Mouse (Mus musculus) myocyte (in vitro differentiated cells): ENCODE measurements around the gene Bad. TPM values are rescaled to one million over a fixed set of nuclear protein-coding genes. Genes with fewer than 3 reads are reported as not detected.

Source experiments
- H3K27me3 ChIP-seq: one replicate; pipeline ENCODE4 v1.6.1; 2011; ENCODE audit not compliant: control insufficient read depth, insufficient read depth, insufficient read length
- H3K36me3 ChIP-seq: one replicate; pipeline ENCODE4 v1.6.1; 2011; ENCODE audit not compliant: control insufficient read depth, insufficient read depth
- H3K4me2 ChIP-seq: one replicate; pipeline ENCODE4 v1.6.1; 2011; ENCODE audit warnings: low read depth, control low read depth
- H3K4me3 ChIP-seq: one replicate; pipeline ENCODE4 v1.5.1; 2011; ENCODE audit warnings: mild to moderate bottlenecking, control low read depth, moderate library complexity
- H3K79me2 ChIP-seq: one replicate; pipeline ENCODE4 v1.6.1; 2011; ENCODE audit not compliant: control insufficient read depth, insufficient read depth
- H3ac ChIP-seq: one replicate; pipeline ENCODE4 v1.6.1; 2011; ENCODE audit not compliant: control insufficient read depth, insufficient read length
- CEBPB ChIP-seq: IDR thresholded peaks from 2 replicates; pipeline ENCODE4 v1.6.1; 2011; ENCODE audit warnings: mild to moderate bottlenecking, moderate library complexity; ENCODE audit not compliant: poor library complexity, insufficient read depth, severe bottlenecking
- E2F4 ChIP-seq: IDR thresholded peaks from one replicate; pipeline ENCODE4 v1.6.1; 2011; ENCODE audit warnings: mild to moderate bottlenecking, control low read depth, moderate library complexity; ENCODE audit not compliant: insufficient read depth
- MAX ChIP-seq: IDR thresholded peaks from one replicate; pipeline ENCODE4 v1.6.1; 2011; ENCODE audit warnings: low read depth, mild to moderate bottlenecking, control low read depth
- MYOD1 ChIP-seq, 3 experiments: IDR thresholded peaks; one replicate each; pipeline ENCODE4 v1.6.1; 2011; ENCODE audit warnings: control low read depth in 2 of 3, low read depth in 2 of 3, mild to moderate bottlenecking in 2 of 3, moderate library complexity in 1 of 3; ENCODE audit not compliant: insufficient read length in 2 of 3, control insufficient read depth in 1 of 3
- MYOG ChIP-seq, 3 experiments: IDR thresholded peaks; one replicate each; pipeline ENCODE4 v1.6.1; 2011; ENCODE audit warnings: control low read depth in 2 of 3, low read depth in 2 of 3, mild to moderate bottlenecking in 2 of 3; ENCODE audit not compliant: insufficient read length in 2 of 3, control insufficient read depth in 1 of 3, insufficient read depth in 1 of 3
- POLR2A ChIP-seq: IDR thresholded peaks from one replicate; pipeline ENCODE4 v1.6.1; 2011; ENCODE audit warnings: low read depth, mild to moderate bottlenecking, control low read depth, moderate library complexity; ENCODE audit not compliant: insufficient read length
- POLR2AphosphoS2 ChIP-seq: IDR thresholded peaks from one replicate; pipeline ENCODE4 v1.6.1; 2011; ENCODE audit warnings: low read depth, control low read depth; ENCODE audit not compliant: insufficient read length
- REST ChIP-seq: IDR thresholded peaks from one replicate; pipeline ENCODE4 v1.6.1; 2011; ENCODE audit warnings: mild to moderate bottlenecking, control low read depth, moderate library complexity; ENCODE audit not compliant: insufficient read depth, insufficient read length
- SRF ChIP-seq: IDR thresholded peaks from one replicate; pipeline ENCODE4 v1.6.1; 2011; ENCODE audit warnings: low read depth; ENCODE audit not compliant: control insufficient read depth, insufficient read length
- TCF12 ChIP-seq: IDR thresholded peaks from one replicate; pipeline ENCODE4 v1.6.1; 2011; ENCODE audit warnings: mild to moderate bottlenecking, control low read depth; ENCODE audit not compliant: poor library complexity, insufficient read depth, severe bottlenecking
- TCF3 ChIP-seq: IDR thresholded peaks from one replicate; pipeline ENCODE4 v1.6.1; 2011; ENCODE audit warnings: low read depth, control low read depth; ENCODE audit not compliant: insufficient read length
- USF1 ChIP-seq: IDR thresholded peaks from one replicate; pipeline ENCODE4 v1.6.1; 2011; ENCODE audit warnings: low read depth, mild to moderate bottlenecking, control low read depth, moderate library complexity
- polyA plus RNA-seq: library from polyadenylated mRNA; unstranded; fragments of >200 nt; fragmentation: generic; extraction: Trizol; gene quantifications from one replicate; pipeline ENCODE4 v1.2.1, GENCODE M21; 2012; ENCODE audit warnings: missing spikeins

Gene Bad
- polyA plus RNA-seq, 1 experiment: 76.1 TPM

DNA sequence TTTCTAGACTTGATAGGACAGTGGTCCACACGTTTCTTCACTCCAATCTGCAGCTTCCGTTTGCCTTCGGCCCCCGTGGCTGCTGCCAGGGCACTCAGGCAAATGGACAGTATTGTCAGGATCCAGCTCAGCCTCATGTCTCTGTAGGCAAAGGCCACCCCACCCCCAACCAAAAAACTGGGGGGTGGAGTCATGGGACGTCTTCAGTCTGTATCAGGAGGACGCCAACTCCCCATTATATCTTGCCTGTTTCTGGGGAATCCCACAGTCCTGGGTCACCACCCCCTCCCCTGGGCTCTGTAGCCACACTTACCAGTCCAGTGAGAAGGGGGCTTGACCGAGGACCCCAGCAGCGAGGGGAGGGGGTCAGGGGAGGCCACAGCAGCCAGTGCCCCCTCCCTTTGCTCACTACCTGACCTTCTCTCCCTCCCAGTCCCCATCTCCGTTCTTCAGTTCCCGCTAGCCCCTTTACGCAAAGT lies 37.4 kb downstream of the Bad start:
- peak overlapping the region; percentile 100 for H3K4me2 ChIP-seq
- H3K4me3 ChIP-seq: peak overlapping the region; percentile 83
- no peak for TF ChIP-seq MYOD1 (IDR thresholded peaks at IDR 0.05; ENCODE audit: control insufficient read depth in 1 of 3, insufficient read length in 2 of 3, low read depth in 2 of 3)
- peak; percentile 89 for TF ChIP-seq POLR2AphosphoS2
- TF ChIP-seq TCF12: no peak
- peaks cover 46% of the 10 kb centered on the region for H3K79me2 ChIP-seq
- H3ac ChIP-seq: peak overlapping the region; percentile 50
- H3K36me3 ChIP-seq: peaks cover 11% of the 10 kb centered on the region
- no peaks in the 10 kb centered on the region for H3K27me3 ChIP-seq

GRCm38 (mm10) chr19:6979486-6980380 lies 38.1 kb downstream of the Bad start:
- Histone ChIP-seq H3K36me3 (peaks cover 14% of the 10 kb centered on the region), H3K79me2 (peaks cover 46% of the 10 kb centered on the region), H3ac (peak overlapping the region; percentile 50), H3K4me3 (peak overlapping the region; percentile 83), H3K4me2 (peak overlapping the region; percentile 100), H3K27me3 (no peaks in the 10 kb centered on the region)
- TF ChIP-seq SRF: no peak
- no peak for TF ChIP-seq E2F4
- no peak for TF ChIP-seq TCF12
- peak; percentile 62 for TF ChIP-seq POLR2A
- TF ChIP-seq CEBPB: no peak
- TF ChIP-seq MYOD1 (IDR thresholded peaks at IDR 0.05; ENCODE audit: control insufficient read depth in 1 of 3, insufficient read length in 2 of 3, low read depth in 2 of 3): peak in 2 of 3 experiments; percentile 58 to 72
- no peak for TF ChIP-seq MAX
- TF ChIP-seq POLR2AphosphoS2: peak; percentile 85
- no peak for TF ChIP-seq REST
- peak; percentile 22 to 69 (median 46) for TF ChIP-seq MYOG (IDR thresholded peaks at IDR 0.05; ENCODE audit: control insufficient read depth in 1 of 3, insufficient read depth in 1 of 3, insufficient read length in 2 of 3, low read depth in 2 of 3)
- TF ChIP-seq USF1: no peak
- peak; percentile 10 for TF ChIP-seq TCF3

DNA sequence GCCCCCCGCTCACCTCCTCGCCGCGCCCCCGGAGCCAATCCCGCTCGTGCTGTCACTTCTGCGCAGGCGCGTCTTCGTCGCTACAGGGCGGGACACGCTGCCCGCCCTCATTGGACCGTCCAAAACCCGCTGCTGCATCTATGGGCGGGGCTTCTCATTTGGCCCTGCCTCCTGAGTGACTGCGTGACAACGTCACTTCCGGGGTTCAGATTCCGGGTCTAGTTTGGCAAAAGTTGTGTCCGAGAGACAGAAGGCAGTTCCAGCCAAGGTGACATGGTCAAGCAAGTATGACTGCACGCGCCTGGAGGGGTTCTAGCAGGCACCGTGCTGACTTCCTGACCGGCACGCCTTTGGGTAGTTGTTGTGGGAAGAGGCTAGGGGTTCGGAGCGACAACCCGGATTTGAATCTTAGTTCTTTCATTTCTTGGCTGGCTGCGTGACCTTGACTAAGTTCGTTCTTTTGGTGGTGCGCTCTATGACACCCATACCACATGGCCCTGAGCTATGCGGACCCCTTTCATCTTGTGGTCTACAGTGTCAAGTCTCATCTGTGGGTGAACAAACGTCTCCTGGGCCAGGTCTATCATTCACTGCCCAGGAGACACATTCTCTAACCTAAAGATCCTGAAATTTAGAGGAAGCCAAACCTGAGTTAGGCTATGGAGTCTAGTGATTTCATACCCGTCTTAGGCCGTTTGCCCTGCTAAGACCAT lies 38.9 kb downstream of the Bad start, which contains the start of gene Fkbp2:
Fkbp2 (minus strand) TSS at position 121 of the 713 bp plus-strand sequence.
- Histone ChIP-seq H3K4me3 (peak within 1 kb of the TSS; percentile 83), H3K27me3 (no peaks in the 10 kb centered on the region), H3K36me3 (peaks cover 14% of the 10 kb centered on the region), H3K79me2 (peaks cover 44% of the 10 kb centered on the region), H3K4me2 (peak within 1 kb of the TSS; percentile 100), H3ac (peak within 1 kb of the TSS; percentile 50)
- no peak for TF ChIP-seq MYOD1 (IDR thresholded peaks at IDR 0.05; ENCODE audit: control insufficient read depth in 1 of 3, insufficient read length in 2 of 3, low read depth in 2 of 3)
- no peak for TF ChIP-seq TCF3
- peak; percentile 99 for TF ChIP-seq POLR2AphosphoS2
- peak; percentile 30 for TF ChIP-seq REST
- no peak for TF ChIP-seq MYOG (IDR thresholded peaks at IDR 0.05; ENCODE audit: control insufficient read depth in 1 of 3, insufficient read depth in 1 of 3, insufficient read length in 2 of 3, low read depth in 2 of 3)
- TF ChIP-seq CEBPB: no peak
- TF ChIP-seq E2F4: peak; percentile 75
- TF ChIP-seq SRF: peak; percentile 62
- no peak for TF ChIP-seq USF1
- peak; percentile 99 for TF ChIP-seq POLR2A
- TF ChIP-seq TCF12: no peak
- no peak for TF ChIP-seq MAX

- H3K79me2 ChIP-seq: peaks cover 36% of the 10 kb centered on the region
- H3K4me2 ChIP-seq: peak overlapping the region; percentile 92
- TF ChIP-seq TCF3 (no peak), POLR2AphosphoS2 (peak; percentile 65)
- peaks cover 14% of the 10 kb centered on the region for H3K36me3 ChIP-seq
- H3K4me3 ChIP-seq: peak overlapping the region; percentile 83
- no peak overlapping the region for H3ac ChIP-seq
- H3K27me3 ChIP-seq: no peaks in the 10 kb centered on the region
Observed at GRCm38 (mm10) chr19:6981465-6981864, 39.8 kb downstream of the Bad start.

DNA sequence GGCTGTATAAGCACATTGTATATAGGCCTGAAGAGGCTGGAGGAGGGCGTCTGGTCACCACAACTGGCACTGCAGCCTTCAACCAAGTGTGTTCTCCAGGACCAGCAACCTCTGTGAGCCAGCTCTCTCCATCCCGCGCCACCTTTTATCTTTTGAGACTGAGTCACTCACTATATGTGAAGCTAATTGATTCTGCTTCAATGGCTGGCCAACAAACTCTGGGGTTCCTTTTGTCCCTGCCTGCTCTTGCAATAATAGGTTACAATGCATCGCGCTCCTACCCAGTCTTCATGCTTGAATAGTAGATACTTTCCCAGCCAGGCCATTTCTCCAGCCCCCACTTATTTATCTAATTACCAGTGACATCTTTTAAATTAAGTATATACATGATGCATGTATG lies 42.0 kb downstream of the Bad start:
- Histone ChIP-seq H3K36me3 (peaks cover 8% of the 10 kb centered on the region), H3K4me2 (no peak overlapping the region), H3K79me2 (peaks cover 15% of the 10 kb centered on the region), H3K4me3 (no peak overlapping the region), H3K27me3 (no peaks in the 10 kb centered on the region), H3ac (no peak overlapping the region)
- TF ChIP-seq MAX: no peak
- no peak for TF ChIP-seq TCF12
- no peak for TF ChIP-seq CEBPB
- TF ChIP-seq MYOD1 (IDR thresholded peaks at IDR 0.05; ENCODE audit: control insufficient read depth in 1 of 3, insufficient read length in 2 of 3, low read depth in 2 of 3): no peak
- TF ChIP-seq USF1: no peak
- no peak for TF ChIP-seq MYOG (IDR thresholded peaks at IDR 0.05; ENCODE audit: control insufficient read depth in 1 of 3, insufficient read depth in 1 of 3, insufficient read length in 2 of 3, low read depth in 2 of 3)
- TF ChIP-seq TCF3: no peak
- TF ChIP-seq SRF: no peak
- TF ChIP-seq REST: no peak
- no peak for TF ChIP-seq E2F4
- TF ChIP-seq POLR2A: no peak
- no peak for TF ChIP-seq POLR2AphosphoS2
